Mouse (Mus musculus) forelimb bud, embryonic 11.5 days (tissue): Measurements from ENCODE around the gene Hoxb2.

Source experiments
- DNase-seq: peaks from one replicate; pipeline ENCODE4 v3.0.0-alpha.2; 2012; ENCODE audit warnings: low read depth, low spot score

Gene Hoxb2

GRCm38 (mm10) chr11:96350341-96350624 is at the start of gene Hoxb2:
Hoxb2 (plus strand) TSS chr11:96350525.
- DNase-seq: no peak

DNA sequence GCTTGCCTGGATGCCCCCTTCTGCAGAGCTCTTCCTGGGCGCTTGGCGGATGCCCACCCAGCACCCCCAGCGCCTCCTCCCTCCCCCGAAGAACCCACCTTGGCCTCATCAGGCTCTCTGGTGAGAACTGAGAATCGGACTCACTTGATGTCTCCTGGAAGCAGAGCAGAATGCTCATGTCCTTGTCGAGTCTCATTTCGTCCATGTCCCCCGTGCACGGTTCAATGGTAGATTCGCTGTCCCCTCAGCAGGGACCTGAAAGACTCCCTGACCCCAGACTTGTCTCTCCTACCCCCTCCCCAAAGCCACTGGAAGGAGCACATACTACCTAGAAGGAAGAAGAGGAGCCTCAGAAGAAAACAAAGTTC is 49.3 kb upstream of the Hoxb2 start:
- DNase-seq: no peak

DNA sequence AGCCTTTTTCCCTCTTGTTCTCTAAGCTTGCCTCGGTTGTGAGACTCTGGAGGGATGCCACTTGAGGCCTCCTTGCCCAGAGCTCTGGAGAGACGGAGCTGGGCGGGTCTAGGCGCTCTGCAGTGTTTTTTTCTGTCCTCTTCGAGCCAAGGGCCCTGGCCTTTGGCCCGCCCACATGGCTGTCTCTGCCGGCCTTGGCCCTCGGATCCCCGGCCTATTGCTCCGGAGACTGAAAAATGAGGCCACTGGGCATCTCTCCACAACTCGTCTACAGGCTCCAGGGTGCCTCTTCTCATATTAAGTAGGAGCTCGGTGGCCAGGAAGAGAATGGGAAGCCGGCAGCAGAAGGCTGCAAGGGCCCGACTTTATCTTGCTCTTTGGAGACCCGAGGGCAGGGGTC is 48.5 kb upstream of the Hoxb2 start:
- DNase-seq: no peak

DNA sequence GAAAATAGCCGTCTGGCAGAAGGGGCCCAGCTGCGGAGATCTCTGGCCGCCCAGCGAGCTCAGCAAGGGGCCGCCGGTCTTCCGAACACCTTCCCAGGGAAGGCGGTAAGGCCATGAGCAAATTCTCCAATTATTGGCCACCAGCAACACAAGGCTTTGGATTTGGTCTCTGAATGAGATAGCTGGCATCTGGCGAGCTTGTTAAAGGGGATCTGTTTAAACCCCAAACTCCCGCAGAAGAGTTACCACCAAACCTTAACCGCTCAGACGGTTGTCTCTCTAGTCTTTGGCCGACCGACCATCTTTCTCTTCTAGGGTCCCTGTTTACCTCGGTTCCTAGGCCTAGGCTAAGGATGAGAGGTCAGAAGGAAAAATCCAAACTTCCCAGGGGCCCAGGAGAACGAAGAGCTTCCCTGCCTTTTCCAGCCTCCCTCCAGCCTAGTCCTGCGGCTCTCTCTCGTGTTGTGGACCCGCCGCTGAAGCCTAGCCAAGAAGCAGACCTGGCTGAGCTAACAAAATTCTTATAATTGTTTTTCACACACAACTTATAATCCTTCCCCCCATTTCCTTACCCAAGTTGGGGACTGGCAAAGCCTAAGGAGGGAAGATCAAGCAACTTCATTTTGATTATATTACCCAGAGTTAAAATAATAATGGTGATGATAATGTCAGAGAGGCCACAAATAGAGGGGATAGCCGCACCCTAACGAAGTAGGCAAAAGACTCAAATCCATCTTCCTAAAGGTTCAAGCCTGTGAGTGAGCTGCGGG is 47.8 kb upstream of the Hoxb2 start:
- no peak for DNase-seq

DNA sequence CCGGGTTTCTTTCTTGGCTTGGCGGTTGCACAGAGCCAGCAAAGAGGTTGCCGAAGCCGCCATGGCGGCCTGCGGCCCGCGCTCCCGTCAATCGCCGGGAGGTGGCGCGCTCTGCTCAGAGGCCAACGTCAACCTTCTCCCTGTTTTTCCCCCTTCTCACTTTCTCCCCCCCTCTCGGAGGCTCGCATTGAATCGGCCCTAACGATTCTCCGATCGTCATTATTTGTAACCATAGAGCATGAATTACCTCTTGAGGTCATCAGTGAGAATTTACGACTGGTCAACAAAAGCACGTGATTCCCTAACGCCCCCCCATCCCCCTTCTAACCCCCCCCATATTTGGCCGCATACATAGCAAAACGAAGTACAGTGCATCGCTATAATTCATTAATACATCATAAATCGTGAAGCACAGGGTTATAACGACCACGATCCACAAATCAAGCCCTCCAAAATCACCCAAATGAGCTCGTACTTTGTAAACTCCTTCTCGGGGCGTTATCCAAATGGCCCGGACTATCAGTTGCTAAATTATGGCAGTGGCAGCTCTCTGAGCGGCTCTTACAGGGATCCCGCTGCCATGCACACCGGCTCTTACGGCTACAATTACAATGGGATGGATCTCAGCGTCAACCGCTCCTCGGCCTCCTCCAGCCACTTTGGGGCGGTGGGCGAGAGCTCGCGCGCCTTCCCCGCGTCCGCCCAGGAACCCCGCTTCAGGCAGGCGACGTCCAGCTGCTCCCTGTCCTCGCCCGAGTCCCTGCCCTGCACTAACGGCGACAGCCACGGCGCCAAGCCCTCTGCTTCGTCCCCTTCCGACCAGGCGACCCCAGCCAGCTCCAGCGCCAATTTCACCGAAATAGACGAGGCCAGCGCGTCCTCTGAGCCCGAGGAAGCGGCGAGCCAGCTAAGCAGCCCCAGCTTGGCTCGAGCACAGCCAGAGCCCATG is 46.9 kb upstream of the Hoxb2 start, which contains the start of gene Hoxb5:
Gene Hoxb5, plus strand, starts transcription at position 186 of the 949 bp plus-strand sequence.
- DNase-seq: peak; percentile 89

- DNase-seq: no peak
These were observed 45.7 kb upstream of the Hoxb2 start for GRCm38 (mm10) chr11:96304381-96305195.

DNA sequence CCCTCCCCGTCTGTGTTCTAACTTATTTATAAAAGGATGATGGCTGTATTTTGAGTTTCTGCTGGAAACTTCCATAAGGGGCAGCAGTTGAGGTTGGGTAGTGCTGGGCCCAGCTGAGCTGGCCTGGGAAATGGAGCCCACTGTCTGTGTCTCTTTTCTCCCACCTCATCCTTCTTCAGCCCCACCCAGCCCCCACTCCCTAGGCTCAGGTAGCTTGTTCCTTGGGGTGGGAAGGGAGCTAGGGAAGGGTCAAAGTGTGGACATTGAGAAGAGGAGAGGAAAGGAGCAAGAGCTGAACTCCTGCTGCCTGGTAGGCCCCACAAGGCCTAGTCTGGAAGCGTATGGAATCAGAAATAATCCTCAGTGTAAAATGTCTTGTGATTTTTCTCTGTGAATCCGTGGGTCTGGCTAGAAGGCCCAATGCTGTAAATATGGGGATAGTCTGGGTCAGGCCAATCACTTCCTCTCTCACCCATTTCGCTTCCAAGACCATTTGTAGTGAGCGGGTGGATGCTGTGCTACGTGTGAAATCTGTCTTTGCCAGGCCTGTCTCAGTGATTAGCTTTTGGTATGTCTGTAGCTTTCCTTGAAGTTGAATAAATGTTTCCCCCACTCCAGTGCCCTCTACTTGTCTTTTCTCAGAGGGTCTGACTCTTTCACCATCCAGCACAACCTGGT is 44.7 kb upstream of the Hoxb2 start:
- DNase-seq: no peak

DNA sequence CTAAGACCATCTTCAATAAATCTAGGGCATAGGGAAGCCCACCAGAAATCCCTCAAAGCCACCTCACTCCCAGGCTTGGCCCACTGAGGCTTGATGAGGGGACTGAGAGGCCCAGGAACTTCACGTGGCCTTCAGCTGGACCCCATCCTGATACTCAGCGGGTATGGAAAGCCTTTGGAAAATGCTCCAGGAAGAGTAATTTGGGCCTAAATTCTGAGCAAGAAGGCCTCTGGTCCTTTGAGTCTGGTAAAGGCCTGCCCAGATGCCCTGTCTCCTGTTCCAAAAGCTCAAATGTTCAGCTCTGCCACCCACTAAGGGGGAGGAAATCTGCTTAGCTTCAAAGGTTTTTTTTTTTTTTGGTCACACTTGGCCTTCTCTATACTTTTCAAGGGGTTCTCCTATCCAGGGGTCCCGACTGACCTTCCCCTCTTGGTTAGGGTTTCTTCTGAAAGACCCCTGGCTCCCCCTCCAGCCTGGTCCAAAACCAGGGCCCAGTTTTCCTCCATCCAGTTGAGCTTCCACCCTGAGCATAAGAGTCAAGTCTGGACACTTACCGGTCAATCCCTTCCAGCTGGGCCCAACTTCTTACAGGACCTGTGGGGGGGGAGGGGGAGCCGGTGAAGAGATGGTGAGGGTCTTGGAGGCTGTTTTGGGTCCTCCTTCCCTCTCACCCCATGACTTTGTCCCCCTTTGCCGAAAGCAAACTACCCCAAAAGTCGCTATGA is 44.0 kb upstream of the Hoxb2 start:
- DNase-seq: no peak

DNA sequence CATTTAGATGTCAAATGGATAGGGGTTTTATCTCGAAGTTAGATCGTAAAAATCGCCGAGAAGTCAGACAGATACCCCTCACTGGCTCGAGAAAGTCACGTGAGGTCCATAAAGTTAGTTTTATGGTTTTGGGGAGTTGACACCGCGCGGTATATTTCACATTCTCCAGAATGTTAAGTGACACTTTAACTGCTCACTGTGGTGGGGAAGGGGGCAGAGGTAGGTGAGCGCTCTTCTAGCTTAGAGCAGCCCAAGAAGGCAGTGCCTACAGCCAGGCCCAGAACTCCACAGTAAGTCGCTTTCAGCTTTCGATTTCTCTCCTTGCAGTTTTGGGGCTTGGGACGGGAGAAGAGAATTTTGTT is 43.4 kb upstream of the Hoxb2 start:
- DNase-seq: no peak

DNA sequence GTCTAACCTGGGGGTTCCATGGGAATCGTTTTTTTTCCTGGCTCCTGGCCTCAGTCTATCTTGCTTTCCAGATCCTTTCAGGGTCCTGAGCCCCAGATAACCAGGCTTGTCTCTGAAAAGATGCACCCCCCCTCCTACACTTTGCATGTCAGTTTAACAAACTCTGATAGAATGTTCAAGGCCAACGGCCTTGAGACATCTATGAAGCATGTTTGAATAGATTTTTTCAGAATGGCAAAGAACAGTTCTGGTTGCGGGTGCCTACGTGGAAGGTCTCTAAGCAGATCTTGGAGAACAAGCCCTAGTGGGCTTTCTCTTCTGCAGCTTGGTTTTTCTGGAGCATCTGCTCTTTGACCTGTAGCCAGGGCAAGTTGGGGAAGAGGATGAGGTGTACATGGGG is 41.6 kb upstream of the Hoxb2 start:
- DNase-seq: no peak

GRCm38 (mm10) chr11:96309288-96309687 is 41.0 kb upstream of the Hoxb2 start:
- no peak for DNase-seq

- DNase-seq: no peak
These were observed 40.0 kb upstream of the Hoxb2 start for GRCm38 (mm10) chr11:96310183-96310938.

GRCm38 (mm10) chr11:96311097-96311496 is 39.2 kb upstream of the Hoxb2 start:
- no peak for DNase-seq

- DNase-seq: peak; percentile 76
These were observed 38.6 kb upstream of the Hoxb2 start for GRCm38 (mm10) chr11:96311520-96312417.

GRCm38 (mm10) chr11:96313134-96313533 is 37.2 kb upstream of the Hoxb2 start:
- DNase-seq: no peak

DNA sequence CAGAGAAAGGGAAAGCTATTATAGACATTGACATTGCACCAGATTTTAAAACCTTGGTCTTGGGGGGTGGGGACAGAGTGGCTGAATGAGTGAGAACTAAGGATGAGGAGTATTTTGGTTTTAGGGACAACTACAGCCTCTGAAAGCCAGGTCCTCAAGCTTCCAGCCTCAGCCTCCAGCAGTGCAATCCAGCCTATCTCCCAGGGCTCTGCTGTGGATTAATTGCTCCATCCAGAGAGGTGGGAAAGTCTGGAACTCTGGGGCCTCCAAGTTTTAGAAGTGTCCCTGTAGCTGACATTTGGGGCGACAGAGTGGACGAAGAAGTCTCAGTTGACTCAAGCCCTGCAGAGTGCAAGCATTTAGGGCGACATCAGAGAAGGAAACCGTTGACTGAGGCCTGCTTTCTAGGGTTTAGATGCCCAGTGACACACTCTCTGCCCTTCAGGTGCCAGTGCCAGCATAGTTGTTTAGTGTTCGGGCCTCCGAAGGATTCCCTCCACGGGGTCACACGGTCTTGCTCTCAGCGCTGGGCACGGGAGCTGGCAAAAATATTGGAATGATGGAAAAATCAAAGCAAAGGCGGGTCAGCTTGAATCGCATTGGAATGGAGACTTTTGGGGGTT is 36.4 kb upstream of the Hoxb2 start:
- no peak for DNase-seq

- no peak for DNase-seq
These were observed 35.5 kb upstream of the Hoxb2 start for GRCm38 (mm10) chr11:96314671-96315343.

- DNase-seq: no peak
These were observed 35.0 kb upstream of the Hoxb2 start for GRCm38 (mm10) chr11:96315344-96315681.
